Mouse (Mus musculus) forebrain, embryonic 11.5 days (tissue): Measurements from ENCODE around the gene Tmem150c. TPM values are rescaled to one million over a fixed set of nuclear protein-coding genes. Genes with fewer than 3 reads are reported as not detected.

Experiments
- ATAC-seq: fragments of 200-750 bp; cut with Nextera tagmentation; replicated peaks from 2 replicates; pipeline ENCODE4 v1.8.0; 2017; ENCODE audit warnings: moderate TSS enrichment; ENCODE audit not compliant: low FRiP score
- DNase-seq: peaks from one replicate; pipeline ENCODE4 v3.0.0-alpha.2; 2017; ENCODE audit warnings: low spot score
- H3K27ac ChIP-seq: fragments of 300-500 bp; sonication (generic); 2 replicates; pipeline ENCODE4 v1.5.1; 2014; ENCODE audit warnings: low read depth, low read length
- H3K27me3 ChIP-seq: fragments of 300-500 bp; sonication (generic); 2 replicates; pipeline ENCODE4 v1.6.1; 2014; ENCODE audit warnings: mild to moderate bottlenecking, low read length, mixed read lengths; ENCODE audit not compliant: control insufficient read depth, insufficient read depth
- H3K36me3 ChIP-seq: fragments of 300-500 bp; sonication (generic); 2 replicates; pipeline ENCODE4 v1.6.1; 2014; ENCODE audit warnings: mild to moderate bottlenecking, low read length, moderate library complexity, mixed read lengths; ENCODE audit not compliant: control insufficient read depth, insufficient read depth
- H3K4me1 ChIP-seq: fragments of 300-500 bp; sonication (generic); replicated peaks from 2 replicates; pipeline ENCODE4 v1.6.1; 2014; ENCODE audit warnings: low read length, mixed read lengths; ENCODE audit not compliant: control insufficient read depth, insufficient read depth
- H3K4me2 ChIP-seq: fragments of 300-500 bp; sonication (generic); 2 replicates; pipeline ENCODE4 v1.6.1; 2014; ENCODE audit warnings: low read depth, mild to moderate bottlenecking, low read length, moderate library complexity, mixed read lengths; ENCODE audit not compliant: severe bottlenecking
- H3K4me3 ChIP-seq: fragments of 300-500 bp; sonication (generic); 2 replicates; pipeline ENCODE4 v1.5.1; 2014; ENCODE audit warnings: low read depth, low read length
- H3K9ac ChIP-seq: fragments of 300-500 bp; sonication (generic); 2 replicates; pipeline ENCODE4 v1.6.1; 2014; ENCODE audit warnings: low read length
- H3K9me3 ChIP-seq: fragments of 300-500 bp; sonication (generic); 2 replicates; pipeline ENCODE4 v1.6.1; 2016; ENCODE audit warnings: low read length, mixed read lengths; ENCODE audit not compliant: control insufficient read depth
- WGBS: fragments of 180-500 bp; shearing (Covaris S2); extraction: QIAGEN DNeasy Blood & Tissue Kit; methylation state at CpG from one replicate; pipeline ENCODE4 v1.1.7; 2014; 5-methylcytosine and 5-hydroxymethylcytosine counted together
- polyA plus RNA-seq: library from polyadenylated mRNA; unstranded; fragments of >200 nt; fragmentation: Nextera tagmentation; extraction: Ambion mirVana; gene quantifications from 2 replicates; pipeline ENCODE4 v1.2.1, GENCODE M21; 2014

Gene Tmem150c
- polyA plus RNA-seq, 1 experiment from 2014 or later: 2.4 TPM

GRCm38 (mm10) chr5:100102395-100102794 lies 57.2 kb downstream of the Tmem150c start:
- WGBS: 88% methylated on average over 1 of the region's 1 CpGs
- no peak for ATAC-seq

DNA sequence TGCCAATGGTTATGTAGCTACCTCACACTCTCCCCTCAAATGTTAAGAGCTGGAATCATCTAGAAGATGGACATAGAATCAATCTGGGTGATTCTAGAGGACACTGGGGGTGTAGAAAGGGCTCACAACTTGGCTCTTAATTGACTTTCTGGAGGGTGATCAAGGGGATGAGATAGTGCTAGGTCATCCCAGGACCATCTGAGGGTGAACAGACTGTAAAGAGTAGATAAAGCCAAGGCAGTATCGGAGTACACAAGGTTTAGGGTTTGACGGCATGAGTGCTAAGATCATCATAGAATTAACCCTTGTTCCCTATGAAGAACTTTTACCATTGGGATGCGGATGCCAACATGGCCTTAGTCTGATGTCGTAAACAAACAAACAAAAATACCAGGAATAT lies 61.6 kb downstream of the Tmem150c start:
- Histone ChIP-seq H3K9me3 (no peaks in the 10 kb centered on the region), H3K4me1 (no peaks in the 10 kb centered on the region), H3K27me3 (no peaks in the 10 kb centered on the region), H3K4me2 (no peak overlapping the region), H3K27ac (no peak overlapping the region), H3K4me3 (no peak overlapping the region), H3K9ac (no peak overlapping the region), H3K36me3 (no peaks in the 10 kb centered on the region)
- WGBS: 91% methylated on average over 4 of the region's 4 CpGs
- ATAC-seq (no peak), DNase-seq (no peak)

More at GRCm38 (mm10) chr5:100102395-100102794, 57.2 kb downstream of the Tmem150c start:
- H3K9me3 ChIP-seq: no peaks in the 10 kb centered on the region
- no peak overlapping the region for H3K4me3 ChIP-seq
- H3K4me2 ChIP-seq: no peak overlapping the region
- DNase-seq: no peak
- no peaks in the 10 kb centered on the region for H3K36me3 ChIP-seq
- no peaks in the 10 kb centered on the region for H3K4me1 ChIP-seq
- H3K9ac ChIP-seq: no peak overlapping the region
- H3K27me3 ChIP-seq: no peaks in the 10 kb centered on the region
- H3K27ac ChIP-seq: no peak overlapping the region

DNA sequence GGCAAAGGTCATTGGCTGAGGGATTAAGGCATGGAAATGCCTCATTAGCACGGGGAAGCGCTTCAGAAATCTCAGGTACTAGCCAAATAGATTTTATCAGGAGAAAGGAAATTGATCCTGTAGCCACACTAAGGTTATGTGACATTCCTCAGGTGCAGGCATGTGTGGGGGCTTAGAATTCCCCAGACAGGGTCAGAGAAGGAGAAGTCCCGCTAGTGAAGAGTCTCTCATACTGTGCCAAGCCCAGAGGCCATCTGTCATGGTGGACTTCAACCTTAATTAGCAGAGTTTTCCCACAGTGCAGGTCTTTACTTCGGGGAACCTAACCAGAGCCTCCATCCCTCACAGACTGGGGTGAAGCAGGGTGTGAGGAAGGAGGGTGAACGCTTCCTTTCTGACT lies 62.7 kb downstream of the Tmem150c start:
- no peak overlapping the region for H3K4me3 ChIP-seq
- WGBS: 72% methylated on average over 5 of the region's 5 CpGs
- H3K4me2 ChIP-seq: no peak overlapping the region
- H3K4me1 ChIP-seq: no peaks in the 10 kb centered on the region
- H3K27ac ChIP-seq: no peak overlapping the region
- H3K27me3 ChIP-seq: peaks cover 2% of the 10 kb centered on the region; the same call in 1 of the 2 replicates
- no peaks in the 10 kb centered on the region for H3K36me3 ChIP-seq
- DNase-seq (no peak), ATAC-seq (no peak)
- H3K9me3 ChIP-seq: no peaks in the 10 kb centered on the region
- H3K9ac ChIP-seq: no peak overlapping the region

GRCm38 (mm10) chr5:100091602-100092001 lies 68.0 kb downstream of the Tmem150c start:
- H3K9me3 ChIP-seq: no peaks in the 10 kb centered on the region
- 0 out of 2 replicates have a peak overlapping the region, but pooled peaks have one; percentile 9 for H3K27ac ChIP-seq
- ATAC-seq (peak; percentile 71), DNase-seq (peak; percentile 76)
- H3K27me3 ChIP-seq: peaks cover 2% of the 10 kb centered on the region; the same call in 1 of the 2 replicates
- H3K4me1 ChIP-seq: no peaks in the 10 kb centered on the region; the same call in 1 of the 2 replicates
- no peaks in the 10 kb centered on the region for H3K36me3 ChIP-seq
- 12% methylated on average over 17 of the region's 17 CpGs for WGBS
- H3K4me2 ChIP-seq: peak overlapping the region; percentile 22; the same call in 1 of the 2 replicates
- no peak overlapping the region for H3K9ac ChIP-seq
- no peak overlapping the region for H3K4me3 ChIP-seq

GRCm38 (mm10) chr5:100091263-100091594 lies 68.4 kb downstream of the Tmem150c start:
- ATAC-seq: no peak

DNA sequence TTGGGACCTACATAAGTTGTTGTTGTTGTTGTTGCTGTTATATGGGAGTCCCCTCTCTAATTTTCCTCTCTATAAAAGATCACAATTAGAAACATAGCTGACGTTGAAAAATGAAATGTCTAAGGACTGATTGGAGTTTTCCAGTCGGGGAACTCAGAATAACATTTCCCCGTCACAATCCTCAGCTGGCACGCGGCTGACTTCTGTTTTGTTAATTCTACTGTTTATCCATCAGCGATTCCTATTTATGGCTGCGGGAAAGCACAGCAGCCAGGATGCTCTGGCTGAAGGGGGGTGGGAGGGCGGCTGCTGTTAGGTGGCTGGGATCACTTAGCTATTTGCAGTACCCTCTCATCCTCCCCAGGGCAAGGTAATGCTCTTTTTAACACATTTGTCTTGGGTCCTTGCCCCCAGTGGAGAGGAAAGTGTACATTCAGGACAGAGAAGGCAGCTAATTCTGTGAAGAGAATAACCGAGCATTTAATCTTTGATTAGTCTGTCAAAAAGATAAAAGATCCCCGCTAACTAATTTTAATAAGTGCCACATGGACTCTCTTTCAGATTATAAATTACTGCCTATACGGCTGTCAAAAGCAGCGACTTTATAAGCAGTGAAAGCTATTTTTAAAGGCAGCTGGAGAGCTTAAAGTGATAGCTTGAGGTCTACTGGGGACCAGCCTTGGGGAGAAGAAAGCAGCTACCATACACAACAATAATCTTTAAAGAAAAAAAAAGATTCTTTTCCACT lies 68.9 kb downstream of the Tmem150c start:
- Histone ChIP-seq H3K4me2 (no peak overlapping the region), H3K27ac (no peak overlapping the region)
- ATAC-seq: no peak

More at GRCm38 (mm10) chr5:100091263-100091594, 68.4 kb downstream of the Tmem150c start:
- no peaks in the 10 kb centered on the region for H3K36me3 ChIP-seq
- WGBS: 50% methylated on average over 10 of the region's 10 CpGs
- H3K9ac ChIP-seq: no peak overlapping the region
- peaks cover 2% of the 10 kb centered on the region; the same call in 1 of the 2 replicates for H3K27me3 ChIP-seq
- H3K4me3 ChIP-seq: no peak overlapping the region
- no peaks in the 10 kb centered on the region; the same call in 1 of the 2 replicates for H3K4me1 ChIP-seq
- no peaks in the 10 kb centered on the region for H3K9me3 ChIP-seq
- H3K4me2 ChIP-seq: peak overlapping the region; percentile 22; the same call in 1 of the 2 replicates
- 0 out of 2 replicates have a peak overlapping the region, but pooled peaks have one; percentile 9 for H3K27ac ChIP-seq
- no peak for DNase-seq

GRCm38 (mm10) chr5:100085097-100085496 lies 74.5 kb downstream of the Tmem150c start:
- H3K4me2 ChIP-seq: no peak overlapping the region
- H3K9me3 ChIP-seq: no peaks in the 10 kb centered on the region
- no peak overlapping the region for H3K9ac ChIP-seq
- H3K36me3 ChIP-seq: no peaks in the 10 kb centered on the region
- no peak overlapping the region for H3K4me3 ChIP-seq
- ATAC-seq (no peak), DNase-seq (no peak)
- H3K4me1 ChIP-seq: no peaks in the 10 kb centered on the region
- WGBS: 82% methylated on average over 8 of the region's 8 CpGs
- H3K27ac ChIP-seq: no peak overlapping the region
- no peaks in the 10 kb centered on the region for H3K27me3 ChIP-seq

More for the DNA sequence above, 68.9 kb downstream of the Tmem150c start:
- 47% methylated on average over 12 of the region's 12 CpGs for WGBS
- H3K9ac ChIP-seq: no peak overlapping the region
- H3K27me3 ChIP-seq: peaks cover 2% of the 10 kb centered on the region; the same call in 1 of the 2 replicates
- no peaks in the 10 kb centered on the region; the same call in 1 of the 2 replicates for H3K4me1 ChIP-seq
- DNase-seq: no peak
- H3K36me3 ChIP-seq: no peaks in the 10 kb centered on the region
- no peak overlapping the region for H3K4me3 ChIP-seq
- no peaks in the 10 kb centered on the region for H3K9me3 ChIP-seq

DNA sequence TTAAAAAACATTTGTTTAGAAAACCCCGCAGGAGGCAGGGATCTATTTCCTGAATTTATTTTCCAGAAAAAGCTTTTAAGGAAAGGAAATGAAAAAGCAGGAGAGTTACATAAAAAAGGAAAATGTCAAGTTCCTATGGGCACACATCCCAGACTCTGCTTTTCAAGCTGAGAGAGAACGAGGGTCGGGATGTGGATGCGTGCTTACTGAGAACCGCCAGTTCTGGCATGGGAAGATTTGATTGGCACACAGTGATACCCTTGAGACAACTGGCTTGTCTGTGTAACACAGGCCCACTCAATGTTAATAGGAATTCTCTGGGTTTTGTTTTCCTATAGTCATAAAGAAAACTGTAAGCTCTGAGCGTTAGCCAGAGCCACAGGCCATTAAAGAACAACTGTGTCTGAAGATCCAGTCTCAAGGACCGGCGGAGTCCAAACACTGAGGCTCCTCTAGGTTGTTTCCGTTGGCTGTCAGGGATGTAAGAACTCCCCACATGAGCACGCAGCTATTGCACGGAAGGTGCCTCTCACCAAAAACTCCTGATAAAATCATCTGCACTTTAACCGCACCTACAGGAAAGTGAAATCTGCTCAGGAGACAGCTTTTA lies 75.5 kb downstream of the Tmem150c start:
- Histone ChIP-seq H3K27me3 (no peaks in the 10 kb centered on the region), H3K4me3 (no peak overlapping the region), H3K9ac (no peak overlapping the region), H3K36me3 (no peaks in the 10 kb centered on the region), H3K27ac (no peak overlapping the region), H3K9me3 (no peaks in the 10 kb centered on the region), H3K4me2 (no peak overlapping the region), H3K4me1 (no peaks in the 10 kb centered on the region)
- WGBS: 86% methylated on average over 12 of the region's 12 CpGs
- no peak for ATAC-seq
- DNase-seq: no peak
